Mouse (Mus musculus) telencephalon, adult 2 months (tissue): ENCODE results near the gene Gpr182.
"Not testable (repeated sequence)": the region's sequence is repeated elsewhere in the genome, so short reads cannot be mapped to it uniquely, and the experiment has no call there.

Source experiments
- DNase-seq: peaks from one replicate; pipeline ENCODE4 v3.0.0-alpha.2; 2011; ENCODE audit warnings: low read depth, low spot score

Gene Gpr182

DNA sequence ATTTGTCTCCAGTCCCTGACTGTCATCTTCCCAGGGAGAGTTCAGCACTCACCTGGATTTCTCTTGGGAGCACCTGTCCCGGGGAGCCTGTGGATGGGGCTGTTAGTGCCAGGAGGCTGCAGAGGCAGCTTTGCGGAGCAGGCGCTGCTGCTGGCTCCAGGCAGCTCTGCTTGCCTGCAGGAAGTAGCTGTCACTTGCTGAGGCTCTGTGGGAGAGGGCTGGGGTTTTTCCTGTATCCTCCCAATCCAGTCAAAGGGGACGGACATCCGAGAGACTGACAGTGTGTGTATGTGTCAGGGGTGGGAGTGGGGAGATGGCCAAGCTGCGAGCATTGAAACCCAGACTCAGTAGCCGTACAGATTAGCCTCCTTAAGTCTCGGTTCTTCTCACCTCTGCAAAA is at the start of gene Gpr182:
Gpr182 (minus strand) TSS at position 185 of the 400 bp plus-strand sequence.
- no peak for DNase-seq

DNA sequence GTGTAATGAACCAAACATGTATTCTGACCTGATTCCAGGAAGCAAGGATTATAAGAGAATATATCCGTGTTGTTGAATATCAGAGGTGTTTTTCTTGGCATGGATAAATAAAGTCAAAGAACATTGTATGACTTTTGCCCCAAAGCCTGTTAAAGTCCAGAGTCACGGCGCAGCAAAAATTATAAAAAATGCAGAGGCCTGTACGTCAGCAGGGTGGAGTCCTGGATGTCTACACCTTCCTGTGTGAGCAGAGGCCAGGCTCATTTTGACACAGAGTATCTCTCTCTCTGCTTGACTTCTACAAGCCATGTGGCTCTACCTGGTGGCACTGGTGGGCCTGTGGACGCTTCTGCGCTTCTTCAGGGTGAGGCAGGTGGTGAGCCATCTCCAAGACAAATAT is 49.4 kb upstream of the Gpr182 start, which contains the start of gene Rdh16:
Rdh16 (plus strand) TSS at position 262 of the 400 bp plus-strand sequence.
- no peak for DNase-seq

DNA sequence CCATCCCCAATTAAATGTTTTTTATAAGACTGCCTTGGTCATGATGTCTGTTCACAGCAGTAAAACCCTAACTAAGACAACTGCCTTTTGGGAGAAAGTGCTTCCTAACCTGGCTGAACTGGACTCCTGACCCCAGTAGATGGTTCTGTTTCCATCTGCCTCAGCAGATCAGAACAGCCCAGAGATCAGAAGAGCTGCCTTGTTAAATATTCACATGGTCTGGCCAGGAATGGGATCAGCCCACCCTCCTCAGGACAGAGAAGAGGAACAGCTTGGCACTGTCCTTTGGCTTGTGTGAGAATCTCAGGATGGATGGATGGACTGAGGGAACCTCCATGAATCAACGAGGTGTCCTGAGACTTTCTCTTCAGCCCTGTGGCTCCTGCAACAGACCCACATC is 47.8 kb upstream of the Gpr182 start:
- no peak for DNase-seq

DNA sequence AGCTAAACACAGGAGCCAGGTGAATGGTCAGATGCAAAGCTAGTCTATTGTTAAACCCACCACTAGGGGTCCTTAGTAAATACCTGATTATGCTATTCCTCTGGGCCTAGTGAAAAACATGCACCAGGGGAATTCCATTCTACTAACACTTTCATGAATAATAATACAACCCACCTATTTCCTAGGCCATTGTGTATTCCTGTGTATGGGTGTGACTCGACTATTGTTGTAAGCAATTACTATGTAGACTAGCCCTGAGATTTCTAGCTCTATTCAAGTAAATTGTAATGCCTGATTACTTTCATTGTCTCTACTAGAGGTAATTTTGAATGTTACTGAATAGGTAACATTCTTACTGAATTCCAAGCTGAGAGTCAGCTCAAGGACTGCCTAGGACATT is 33.9 kb upstream of the Gpr182 start:
- DNase-seq: not testable (repeated sequence)

DNA sequence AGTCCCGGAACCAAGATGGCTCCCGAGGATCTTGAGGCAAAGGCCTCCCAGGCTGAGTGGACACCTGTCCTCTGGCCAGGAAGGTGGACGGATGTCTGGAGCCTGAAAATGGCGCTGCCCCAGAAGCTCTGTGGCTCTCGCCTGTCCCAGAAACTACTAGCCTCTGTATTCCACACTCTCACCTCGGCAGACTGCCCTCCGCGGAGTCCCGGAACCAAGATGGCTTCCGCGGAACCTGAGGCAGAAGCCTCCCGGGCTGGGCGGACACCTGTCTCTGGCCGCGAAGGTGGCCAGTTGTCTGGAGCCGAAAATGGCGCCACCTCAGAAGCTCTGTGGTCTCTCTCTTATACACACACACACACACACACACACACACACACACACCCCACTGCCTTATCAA is 30.8 kb upstream of the Gpr182 start:
- DNase-seq: not testable (repeated sequence)

DNA sequence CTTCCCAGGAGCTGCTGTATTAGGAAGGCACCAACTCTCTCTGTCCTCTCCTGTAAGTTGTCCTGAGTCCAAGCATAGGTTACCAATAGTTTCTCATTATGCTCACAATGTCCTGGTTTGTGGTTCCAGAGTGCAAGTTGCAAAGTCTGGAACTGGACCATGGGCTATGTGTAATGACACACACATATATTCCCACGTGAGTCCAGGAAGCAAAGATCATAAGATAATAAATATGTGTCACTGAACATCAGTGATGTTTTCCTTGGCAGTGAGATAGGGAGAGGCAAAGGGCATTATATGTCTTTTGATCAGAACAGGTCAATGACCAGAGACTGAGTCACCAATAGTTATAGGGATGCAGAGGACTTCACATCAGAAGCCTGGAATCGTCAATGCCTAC is 24.5 kb upstream of the Gpr182 start, which contains the start of gene Rdh9:
Rdh9 (plus strand) TSS at position 376 of the 400 bp plus-strand sequence.
- no peak for DNase-seq

DNA sequence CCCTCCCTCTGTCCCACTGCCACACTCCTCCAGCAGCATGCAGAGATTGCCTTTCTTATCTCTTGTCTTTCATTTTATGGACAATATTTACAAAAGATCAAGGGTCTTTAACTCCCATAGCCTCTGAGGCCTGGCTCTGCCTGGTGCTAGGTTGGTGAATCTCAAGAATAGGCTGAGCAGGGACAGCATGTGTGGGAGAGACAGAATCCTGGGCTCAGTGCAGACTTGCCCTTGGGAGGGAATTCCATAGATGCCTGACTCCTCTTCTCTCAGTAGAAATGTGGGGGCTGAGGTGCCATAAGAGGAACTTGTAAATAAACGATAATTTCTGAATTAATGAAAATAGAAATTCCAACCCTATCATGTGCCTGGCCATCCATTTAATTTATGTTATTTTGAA is 15.0 kb upstream of the Gpr182 start:
- DNase-seq: no peak

DNA sequence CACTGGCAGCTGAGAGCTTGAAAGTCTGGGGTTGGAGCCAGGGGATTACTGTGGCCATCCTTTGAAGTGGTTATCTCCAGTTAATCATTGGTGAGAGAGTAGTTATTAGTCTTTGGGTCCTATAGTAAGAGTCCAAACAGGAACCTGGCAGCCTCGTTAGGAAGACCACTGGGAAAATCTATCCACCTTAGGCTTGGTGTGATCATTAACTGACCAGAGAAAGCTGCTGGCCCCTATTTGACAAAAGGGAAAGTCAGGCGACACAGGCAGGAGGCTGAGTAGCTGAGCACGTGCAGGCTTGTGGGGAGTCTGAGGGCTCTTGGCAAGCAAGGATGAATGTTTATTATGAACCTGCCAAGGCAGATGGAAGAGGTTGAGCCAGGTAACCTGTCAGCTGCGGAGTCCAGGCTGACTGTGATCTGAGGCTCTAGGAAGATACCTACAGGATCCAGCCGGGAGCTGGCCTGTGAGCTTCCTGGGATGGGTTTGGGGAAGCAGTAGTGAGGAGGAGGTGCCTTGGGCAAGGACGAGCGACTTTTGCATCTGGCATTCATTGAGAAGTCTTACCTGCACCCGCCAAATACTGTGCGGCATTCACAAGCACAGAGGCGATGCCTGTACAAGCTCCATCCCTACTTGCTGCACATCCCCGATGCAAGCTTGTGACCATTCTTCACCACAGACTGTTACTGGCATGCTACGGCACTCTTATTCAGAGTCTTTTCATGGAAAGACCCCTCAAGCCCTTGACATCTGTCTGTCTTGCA is 12.6 kb upstream of the Gpr182 start:
- DNase-seq: no peak

DNA sequence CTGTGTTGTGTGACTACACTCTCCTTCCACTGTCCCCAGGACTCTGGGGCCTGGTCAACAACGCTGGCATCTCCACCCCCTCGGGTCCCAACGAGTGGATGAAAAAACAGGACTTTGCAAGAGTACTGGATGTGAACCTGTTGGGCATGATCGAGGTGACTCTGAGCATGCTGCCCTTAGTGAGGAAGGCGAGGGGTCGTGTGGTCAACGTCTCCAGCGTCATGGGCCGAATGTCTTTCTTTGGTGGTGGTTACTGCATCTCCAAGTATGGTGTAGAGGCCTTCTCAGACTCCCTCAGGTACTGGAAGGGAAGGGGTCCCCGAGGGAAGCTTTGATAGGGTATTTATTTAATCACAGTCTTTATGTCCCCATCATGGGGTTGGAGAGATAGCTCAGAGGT is 11.4 kb upstream of the Gpr182 start:
- not testable (repeated sequence) for DNase-seq

DNA sequence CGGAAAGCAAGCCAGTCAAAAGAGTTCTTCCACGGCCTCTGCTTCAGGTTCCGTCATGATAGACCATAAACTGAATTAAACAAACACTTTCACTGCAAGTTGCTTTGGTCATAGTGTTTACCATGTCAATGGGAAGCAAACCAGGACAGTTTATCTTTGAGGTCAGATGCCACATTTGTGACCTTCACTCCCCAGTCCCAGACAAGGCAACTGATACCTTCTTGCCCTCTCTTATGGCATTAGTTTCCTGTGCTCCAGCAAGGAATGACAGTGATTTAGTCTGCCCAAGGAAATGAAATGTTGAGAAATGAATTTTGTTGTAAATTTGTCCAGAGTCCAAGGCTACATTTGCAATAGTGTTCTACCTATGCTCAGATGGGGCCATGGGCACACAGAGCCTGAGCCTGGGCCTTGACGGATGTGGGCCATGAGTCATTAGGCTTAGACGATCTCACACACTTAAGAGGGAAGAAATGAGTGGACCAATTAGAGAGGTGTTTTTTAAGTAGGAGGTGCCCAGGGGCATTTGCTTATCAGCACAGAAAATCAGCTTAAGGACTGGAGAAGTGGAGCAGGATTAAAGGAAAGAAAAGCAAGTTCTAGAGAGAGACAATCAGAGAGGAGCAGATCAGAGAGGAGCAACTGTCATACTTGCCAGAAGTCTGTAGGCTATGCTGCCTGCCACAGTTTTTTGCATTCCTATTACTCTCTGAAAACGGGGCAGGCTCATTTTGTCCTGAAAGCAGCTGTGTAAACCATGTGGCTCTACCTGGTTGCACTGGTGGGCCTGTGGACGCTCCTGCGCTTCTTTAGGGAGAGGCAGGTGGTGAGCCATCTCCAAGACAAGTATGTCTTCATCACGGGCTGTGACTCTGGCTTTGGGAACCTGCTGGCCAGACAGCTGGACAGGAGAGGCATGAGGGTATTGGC is 7.9 kb upstream of the Gpr182 start, which contains the start of the genes Rdh1 and Rdh16f1:
Rdh1 (plus strand) TSS at position 541 of the 930 bp plus-strand sequence.
Rdh16f1 (plus strand) TSS at position 607 of the 930 bp plus-strand sequence.
- DNase-seq: no peak

DNA sequence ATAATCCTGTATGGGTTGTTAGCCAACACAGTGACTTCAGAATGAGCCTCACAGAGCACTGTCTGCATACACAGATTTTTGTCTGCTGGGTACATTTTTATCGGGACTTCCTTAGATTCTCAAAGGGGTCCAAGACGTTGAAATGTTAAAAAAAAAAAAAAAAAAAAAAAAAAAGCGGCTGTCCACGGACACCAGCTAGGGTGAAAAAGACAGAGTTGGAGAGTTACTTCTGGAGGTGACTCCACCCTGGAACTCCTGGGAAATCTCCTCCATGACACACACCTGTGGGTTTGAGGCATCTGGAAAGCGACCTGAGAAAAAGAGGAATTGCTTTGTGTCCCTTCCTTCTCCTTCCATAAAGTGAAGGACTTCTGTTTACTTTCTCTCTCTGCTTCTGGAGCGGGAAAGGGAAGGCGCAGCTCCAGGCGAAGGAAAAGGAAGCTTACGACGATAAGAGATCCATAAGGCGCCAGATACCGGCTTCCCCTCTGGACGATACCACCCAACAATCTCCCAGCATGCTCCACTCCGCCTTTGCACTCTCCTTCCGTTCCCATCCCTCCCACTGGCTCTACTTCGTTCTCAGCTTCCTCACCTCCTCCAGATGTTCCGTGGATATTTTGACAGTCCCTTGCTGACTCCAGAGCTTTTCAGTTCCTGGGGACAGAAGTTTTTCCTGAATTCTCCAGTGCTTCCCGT is 4.4 kb upstream of the Gpr182 start:
- no peak for DNase-seq

DNA sequence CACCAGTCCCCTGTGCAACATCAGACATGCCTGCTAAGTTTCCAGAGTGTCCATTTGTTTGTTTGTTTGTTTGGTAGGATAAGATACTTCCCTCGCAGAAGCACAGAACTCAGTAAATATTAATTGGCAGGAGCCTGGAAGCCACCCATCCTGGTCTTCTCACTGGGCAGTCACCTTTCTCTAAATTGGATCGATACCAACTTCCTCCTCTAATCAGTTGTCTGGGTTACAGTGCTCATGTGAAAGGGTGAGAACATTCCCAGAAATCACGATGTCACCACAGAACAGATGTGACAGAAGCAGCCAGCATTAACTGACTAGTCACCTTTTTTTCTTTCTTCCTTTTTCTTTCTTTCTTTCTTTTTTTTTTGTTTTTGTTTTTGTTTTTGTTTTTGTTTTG is 3.7 kb upstream of the Gpr182 start:
- no peak for DNase-seq

DNA sequence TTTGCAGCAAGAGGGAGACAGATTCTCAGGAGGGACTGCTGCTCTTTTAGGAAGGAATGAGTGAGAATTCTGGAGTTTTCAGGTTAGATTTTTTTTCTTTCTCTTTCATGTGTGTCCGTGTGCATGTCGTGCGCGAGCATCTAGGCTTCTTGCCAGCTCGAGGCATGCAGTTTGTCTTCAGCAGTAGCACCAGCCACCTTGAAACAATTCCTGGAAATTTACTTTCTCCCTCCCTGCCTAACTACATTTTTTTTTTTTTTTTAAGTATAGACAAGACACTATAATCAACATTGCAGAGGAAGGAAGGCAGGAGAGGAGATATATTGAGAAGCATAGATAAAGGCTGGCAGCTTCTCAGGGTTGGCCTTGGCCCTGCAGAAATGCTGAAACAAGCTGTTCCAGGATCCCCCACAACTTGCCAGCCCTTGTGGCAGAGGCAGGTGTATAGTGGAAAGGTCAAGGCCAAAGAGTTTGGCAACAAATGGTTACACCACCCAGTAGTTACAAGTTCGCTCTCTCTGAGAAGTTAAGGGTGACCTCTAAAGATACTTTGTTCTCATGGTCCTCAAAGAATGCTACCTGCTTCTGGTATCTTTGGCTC is 3.1 kb upstream of the Gpr182 start:
- no peak for DNase-seq

DNA sequence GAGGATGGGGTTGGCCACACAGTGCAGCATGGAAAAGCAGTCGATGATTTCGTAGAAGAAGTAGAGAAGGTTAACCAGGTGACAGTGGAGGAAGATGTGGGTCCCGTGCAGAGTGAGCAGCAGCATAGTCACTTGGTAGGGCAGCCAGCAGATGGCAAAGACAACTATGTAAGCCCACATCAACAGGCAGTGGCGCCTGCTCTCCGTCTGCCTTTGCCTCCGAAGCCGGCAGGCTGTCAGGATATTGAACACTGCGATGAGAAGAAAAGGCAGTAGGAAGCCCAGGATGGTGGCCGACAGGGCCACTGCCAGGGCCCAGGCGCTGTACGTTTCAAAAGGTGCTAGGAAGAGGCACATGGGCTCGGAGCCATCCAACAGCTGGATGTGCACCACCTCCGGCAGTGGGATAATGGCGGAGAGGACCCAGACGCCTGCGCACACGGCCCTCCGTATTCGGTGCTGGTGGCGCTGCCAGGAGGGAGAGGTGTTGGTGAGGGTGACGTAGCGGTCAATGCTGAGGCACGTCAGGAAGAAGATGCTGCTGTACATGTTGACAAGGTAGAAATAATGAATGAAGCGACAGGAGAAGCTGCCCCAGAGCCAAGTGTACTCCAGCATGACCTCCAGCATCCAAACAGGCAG is 1.3 kb downstream of the Gpr182 start:
- no peak for DNase-seq

DNA sequence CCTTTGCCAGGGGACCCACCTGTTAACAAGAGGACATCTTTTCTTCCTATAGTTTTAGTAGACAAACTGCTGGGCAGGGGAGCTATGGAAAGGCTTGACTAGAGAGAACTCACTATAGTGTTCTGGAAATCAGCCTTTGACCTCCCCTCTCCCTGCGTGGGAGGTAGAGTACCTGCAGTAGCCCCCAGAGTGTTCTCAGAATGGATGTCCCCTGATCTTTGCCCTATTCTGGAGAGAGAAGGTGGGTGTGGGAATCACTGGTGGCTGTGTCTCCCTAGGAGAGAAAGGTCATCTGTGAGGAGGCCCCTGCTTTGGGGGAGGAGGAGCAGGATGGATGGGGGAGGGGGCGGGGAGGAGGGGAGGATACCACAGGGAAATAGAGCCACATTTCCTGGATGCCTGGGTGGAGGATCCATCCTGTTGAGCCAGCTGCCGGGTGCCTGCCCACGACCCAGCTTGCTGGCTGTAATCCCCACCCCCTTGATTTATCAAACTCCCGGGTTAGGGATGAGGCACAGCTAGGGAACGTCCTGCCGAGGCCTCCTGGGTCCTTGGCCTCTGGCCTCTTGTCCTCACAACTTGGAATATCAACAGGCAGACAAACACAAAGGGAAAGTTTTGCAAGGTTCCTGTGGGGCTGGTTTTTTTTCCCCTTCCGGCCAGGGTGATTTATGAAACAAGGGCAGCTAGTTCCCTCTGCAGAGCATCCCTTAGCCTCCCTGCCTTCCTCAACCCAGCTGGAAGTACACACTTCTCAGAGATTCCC is 2.5 kb downstream of the Gpr182 start:
- DNase-seq: no peak

DNA sequence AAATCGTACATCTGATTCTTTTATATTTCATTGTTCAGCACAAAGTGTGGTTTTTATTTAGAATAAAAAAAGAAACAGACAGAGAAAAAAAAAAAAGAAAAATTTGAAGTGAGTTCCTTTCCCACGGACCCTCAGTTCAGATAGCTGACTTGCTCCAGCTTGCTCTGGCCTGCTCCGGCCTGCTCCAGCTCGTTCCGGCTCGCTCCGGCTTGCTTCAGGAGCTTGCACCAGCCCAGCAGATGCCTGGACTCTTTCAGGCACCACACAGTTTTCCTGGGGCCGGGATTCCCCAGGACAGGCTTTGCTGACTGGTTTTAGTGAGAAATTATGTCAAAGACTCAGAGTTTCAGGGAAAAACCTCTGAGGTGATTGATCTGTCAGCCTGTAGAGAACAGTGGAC is 4.3 kb downstream of the Gpr182 start:
- DNase-seq: no peak

DNA sequence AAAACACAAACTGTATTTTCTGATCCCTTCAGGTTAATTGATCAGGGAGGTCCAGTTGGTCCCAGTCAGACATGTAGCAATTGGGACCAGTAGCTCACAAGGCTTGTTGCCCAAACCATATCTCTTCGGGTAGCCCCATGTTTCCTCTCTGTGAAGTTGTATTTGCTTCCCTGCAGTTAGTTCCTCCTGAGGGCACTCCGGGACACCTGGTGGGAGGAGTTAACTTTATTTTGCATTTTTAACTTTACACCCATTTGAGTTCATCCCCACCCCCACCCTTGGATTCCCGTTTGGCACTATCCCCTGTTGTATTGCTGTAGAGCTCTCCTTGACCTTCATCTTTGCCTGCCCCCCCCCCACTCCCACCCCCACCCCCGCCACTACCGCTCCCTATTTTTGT is 5.6 kb downstream of the Gpr182 start:
- no peak for DNase-seq

DNA sequence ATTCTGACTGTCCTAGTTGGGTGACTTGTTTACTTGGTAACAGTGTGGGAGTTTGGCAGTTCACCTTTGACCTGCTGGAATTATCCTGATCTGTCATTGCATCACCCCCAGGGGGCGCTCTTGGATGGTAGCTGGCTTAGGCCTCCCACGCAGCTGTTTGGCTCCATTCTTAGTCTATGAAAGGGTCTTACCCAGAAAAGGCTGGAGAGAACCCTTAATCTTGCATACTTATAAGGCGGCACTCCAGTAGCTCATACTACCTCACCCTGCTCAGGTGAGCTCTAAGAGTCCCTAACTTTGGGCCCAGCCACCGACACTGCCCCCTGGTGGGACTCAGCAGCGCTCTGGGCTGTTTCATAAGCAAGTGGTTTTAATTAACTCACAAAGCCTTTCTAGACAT is 6.9 kb downstream of the Gpr182 start:
- DNase-seq: no peak

DNA sequence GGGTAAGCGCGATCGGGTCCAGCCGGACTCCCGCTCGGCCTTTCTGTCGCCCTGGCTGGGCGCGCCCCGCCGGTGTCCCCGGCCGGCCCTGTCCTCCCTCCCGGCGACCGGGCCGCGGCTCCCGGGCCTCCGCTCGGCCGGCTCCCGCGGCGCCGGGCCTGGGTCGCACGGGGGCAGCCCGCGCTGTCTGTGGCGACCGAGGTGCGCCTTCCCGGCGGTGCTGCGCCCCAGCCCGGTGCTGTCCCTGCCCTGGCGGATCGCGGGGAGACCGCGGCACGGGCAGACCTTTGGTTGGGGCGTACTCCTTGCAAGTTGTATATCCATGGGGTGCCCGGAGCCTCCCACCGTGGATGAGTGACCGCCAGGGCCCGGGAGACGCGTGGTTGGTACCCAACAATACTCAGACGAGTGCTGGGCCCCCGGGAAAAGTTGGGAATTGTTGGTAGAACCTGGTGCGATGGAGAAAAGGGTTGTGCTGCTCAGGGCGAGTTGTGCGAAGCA is 11.8 kb downstream of the Gpr182 start:
- DNase-seq: no peak

DNA sequence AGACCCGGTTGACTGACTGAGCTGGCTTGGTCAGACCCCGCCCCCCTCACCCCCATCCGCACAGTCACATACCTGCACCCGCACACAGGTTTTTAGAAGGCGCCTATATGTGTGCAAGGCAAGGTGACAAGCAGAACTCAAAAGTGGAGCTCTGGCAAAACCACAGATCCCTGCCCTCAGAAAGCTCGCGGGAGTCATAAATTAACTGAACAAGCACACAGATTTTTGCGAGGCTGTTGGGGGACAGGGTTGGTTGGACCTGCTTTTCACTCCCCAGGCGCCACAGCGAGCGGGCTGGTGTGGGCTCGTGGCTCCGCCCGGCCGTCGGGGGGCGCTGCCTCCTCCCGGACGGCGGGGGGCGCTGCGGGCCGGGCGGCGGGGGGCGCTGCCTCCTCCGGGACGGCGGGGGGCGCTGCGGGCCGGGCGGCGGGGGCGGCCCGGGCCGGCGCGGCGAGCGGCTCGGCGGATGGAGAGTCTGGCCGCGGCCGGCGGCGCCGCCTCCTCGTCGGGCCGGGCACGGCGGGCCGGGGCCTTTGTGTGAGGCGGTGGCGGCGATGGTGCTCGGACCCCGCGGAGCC is 12.4 kb downstream of the Gpr182 start, which contains the start of gene Zbtb39:
Zbtb39 (plus strand) TSS at position 456 of the 578 bp plus-strand sequence.
- DNase-seq: no peak
